17 mouse cellular contexts compared by ENCODE assay signal in genomic region chr3:88219940-88220339, GRCm38 (mm10). TPM values are rescaled to one million over a fixed set of nuclear protein-coding genes. Genes with fewer than 3 reads are reported as not detected.
DNase-seq lines count a peak whose midpoint lies in the region; ATAC-seq and TF ChIP-seq lines count a peak whose summit lies in the region.
"Had no signal": no experiment of that assay in that cellular context is flagged by ENCODE, and none has a peak within 500 bp of the region (broad histone marks: within the 10 kb centered on the region; RNA-seq: fewer than 3 reads in every experiment).

No protein-coding gene starts in this region.

- H3K9me3 ChIP-seq in forebrain, embryonic 13.5 days (replicated peaks) = no peaks in the 10 kb centered on the region
- no peaks in the 10 kb centered on the region for H3K9me3 ChIP-seq in hindbrain, embryonic 16.5 days (ENCODE audit: control insufficient read depth, low read length)
- H3K9me3 ChIP-seq in neural tube, embryonic 13.5 days = no peaks in the 10 kb centered on the region
- H3K9me3 ChIP-seq: heart, embryonic 10.5 days had no signal

- no peak for DNase-seq in layer of hippocampus, adult 2 months (ENCODE audit: low spot score in 2 of 2)
- no peak for DNase-seq in layer of hippocampus, adult 11-12 months (ENCODE audit: low spot score)
- DNase-seq in natural killer cell, adult 2 months (ENCODE audit: low spot score in 2 of 2) = no peak
- DNase-seq in heart, postnatal 14 days = no peak
- DNase-seq in kidney, postnatal 25 days = no peak
- DNase-seq: gastrocnemius, postnatal 25 days; heart, postnatal 4 days; kidney, adult 18-20 months; kidney, postnatal 36 days; lung, postnatal 36 days; right cerebral cortex, postnatal 4 days had no signal

- 6% methylated on average over 9 of the region's 9 CpGs for WGBS in forebrain, embryonic 13.5 days
- 11% methylated on average over 9 of the region's 9 CpGs for WGBS in hindbrain, embryonic 16.5 days
- WGBS in neural tube, embryonic 13.5 days = 8% methylated on average over 9 of the region's 9 CpGs

- peak overlapping the region; percentile 88 for H3K4me2 ChIP-seq in forebrain, embryonic 13.5 days
- peak overlapping the region; percentile 71 for H3K4me2 ChIP-seq in hindbrain, embryonic 16.5 days (ENCODE audit: low read length)
- peak overlapping the region; percentile 88 for H3K4me2 ChIP-seq in neural tube, embryonic 13.5 days

- peaks cover 85% of the 10 kb centered on the region for H3K4me1 ChIP-seq in forebrain, embryonic 13.5 days
- H3K4me1 ChIP-seq in hindbrain, embryonic 16.5 days (ENCODE audit: control insufficient read depth, insufficient read depth, low read depth, low read length) = peaks cover 41% of the 10 kb centered on the region
- peaks cover 94% of the 10 kb centered on the region for H3K4me1 ChIP-seq in neural tube, embryonic 13.5 days (replicated peaks)

- peaks cover 9% of the 10 kb centered on the region; the same call in 1 of the 2 replicates for H3K27me3 ChIP-seq in forebrain, embryonic 13.5 days
- no peaks in the 10 kb centered on the region for H3K27me3 ChIP-seq in hindbrain, embryonic 16.5 days (replicated peaks; ENCODE audit: control insufficient read depth, insufficient read depth, low read length)
- peaks cover 34% of the 10 kb centered on the region for H3K27me3 ChIP-seq in neural tube, embryonic 13.5 days

- peak; percentile 36 for ATAC-seq in forebrain, embryonic 13.5 days
- ATAC-seq in hindbrain, embryonic 16.5 days = no peak
- no peak for ATAC-seq in neural tube, embryonic 13.5 days (ENCODE audit: low read depth)
- ATAC-seq: activated CD4-positive, CD25-positive, alpha-beta regulatory T cell, adult 4 months had no signal

- H3K36me3 ChIP-seq in forebrain, embryonic 13.5 days (ENCODE audit: poor library complexity, severe bottlenecking) = peaks cover 88% of the 10 kb centered on the region
- H3K36me3 ChIP-seq in hindbrain, embryonic 16.5 days (ENCODE audit: control insufficient read depth, insufficient read depth, low read length) = peaks cover 4% of the 10 kb centered on the region; the same call in 1 of the 2 replicates
- peaks cover 58% of the 10 kb centered on the region for H3K36me3 ChIP-seq in neural tube, embryonic 13.5 days
- H3K36me3 ChIP-seq: heart, embryonic 10.5 days had no signal

- peak overlapping the region; percentile 95 for H3K27ac ChIP-seq in layer of hippocampus, adult 2 months
- peak overlapping the region; percentile 100 for H3K27ac ChIP-seq in forebrain, embryonic 13.5 days
- peak overlapping the region; percentile 95 for H3K27ac ChIP-seq in hindbrain, embryonic 16.5 days (ENCODE audit: low read depth, low read length)
- H3K27ac ChIP-seq in neural tube, embryonic 13.5 days (replicated peaks) = peak overlapping the region; percentile 98
- H3K27ac ChIP-seq: heart, embryonic 10.5 days had no signal

- H3K4me3 ChIP-seq in layer of hippocampus, adult 2 months = no peak overlapping the region; the same call in 1 of the 2 replicates
- H3K4me3 ChIP-seq in forebrain, embryonic 13.5 days = peak overlapping the region; percentile 96
- H3K4me3 ChIP-seq in hindbrain, embryonic 16.5 days (ENCODE audit: low read length) = peak overlapping the region; percentile 6
- H3K4me3 ChIP-seq in neural tube, embryonic 13.5 days = peak overlapping the region; percentile 82
- H3K4me3 ChIP-seq: heart, embryonic 10.5 days had no signal

- H3K9ac ChIP-seq in forebrain, embryonic 13.5 days = peak overlapping the region; percentile 100
- H3K9ac ChIP-seq in hindbrain, embryonic 16.5 days (ENCODE audit: low read depth, low read length) = peak overlapping the region; percentile 47
- H3K9ac ChIP-seq in neural tube, embryonic 13.5 days = peak overlapping the region; percentile 98

- no peak for TF ChIP-seq CTCF in layer of hippocampus, adult 2 months (conservative IDR thresholded peaks at IDR 0.05)

- intact Hi-C loops in heart, postnatal 14 days (cut with DNase I) = no loop called here

RNA-seq across cellular contexts. Expression of gene Rhbg, which starts 34.6 kb away (rescaled TPM):
- total RNA-seq in layer of hippocampus, adult 2 months (2021) = not detected
- polyA plus RNA-seq in forebrain, embryonic 13.5 days (2015; fragmentation: Nextera tagmentation; extraction: Ambion mirVana) = 0.18 and 0.26 TPM in 2 replicates
- 0.52 and 0.99 TPM in 2 replicates for polyA plus RNA-seq in hindbrain, embryonic 16.5 days (2015; fragmentation: Nextera tagmentation; extraction: Ambion mirVana)
- 0.15 and 0.67 TPM in 2 replicates for polyA plus RNA-seq in neural tube, embryonic 13.5 days (2015; fragmentation: Nextera tagmentation; extraction: Ambion mirVana)
- not detected for total RNA-seq in heart, postnatal 14 days (2021)
- total RNA-seq: gastrocnemius, postnatal 25 days; heart, postnatal 4 days; left cerebral cortex, adult 18-20 months had no signal
- polyA plus RNA-seq: activated CD4-positive, CD25-positive, alpha-beta regulatory T cell, adult 4 months had no signal

Comparison
In these comparisons a context has a peak if more than half of its experiments do, and no peak if none do; other contexts are left out.
1. H3K9ac ChIP-seq: peak in every context shown above with its lines; median percentile 100 in forebrain, embryonic 13.5 days; 98 in neural tube, embryonic 13.5 days; 47 in hindbrain, embryonic 16.5 days.